Mouse (Mus musculus) liver, adult 2 months (tissue): Measurements from ENCODE around the gene Gsdma3.

Source experiments
- CTCF ChIP-seq: fragments of 200-500 bp; IDR thresholded peaks from 2 replicates; pipeline ENCODE4 v1.5.1; 2011; ENCODE audit warnings: low read depth, low read length, control low read depth
- POLR2A ChIP-seq: fragments of 200-500 bp; IDR thresholded peaks from 2 replicates; pipeline ENCODE4 v1.6.1; 2011; ENCODE audit warnings: low read length, control low read depth; ENCODE audit not compliant: insufficient read depth; ENCODE audit errors: extremely low read depth

DNA sequence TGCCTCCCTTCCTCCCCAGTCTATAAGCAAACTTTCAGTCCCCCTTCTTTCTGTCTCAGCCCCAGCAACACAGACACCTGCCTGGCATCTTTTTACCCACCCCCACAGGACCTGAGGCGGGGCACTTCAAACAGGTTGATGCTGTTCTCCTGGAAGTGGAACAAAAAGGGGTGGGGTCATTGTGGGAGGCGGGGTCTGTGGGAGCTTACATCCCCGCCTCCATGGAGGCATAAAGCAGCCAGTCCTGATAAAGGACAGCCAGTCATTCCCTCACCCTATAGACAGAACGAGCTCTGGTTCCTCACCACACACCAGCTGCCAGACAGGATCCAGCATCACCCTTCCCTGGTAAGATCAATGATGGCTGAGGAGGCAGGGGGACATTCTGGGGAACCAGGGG lies 37.9 kb downstream of the Gsdma3 start, which contains the start of gene Gsdma:
- TF ChIP-seq CTCF (no peak), POLR2A (no peak)
